Mouse (Mus musculus): ENCODE results near the gene Saysd1.

Saysd1 gene

DNA sequence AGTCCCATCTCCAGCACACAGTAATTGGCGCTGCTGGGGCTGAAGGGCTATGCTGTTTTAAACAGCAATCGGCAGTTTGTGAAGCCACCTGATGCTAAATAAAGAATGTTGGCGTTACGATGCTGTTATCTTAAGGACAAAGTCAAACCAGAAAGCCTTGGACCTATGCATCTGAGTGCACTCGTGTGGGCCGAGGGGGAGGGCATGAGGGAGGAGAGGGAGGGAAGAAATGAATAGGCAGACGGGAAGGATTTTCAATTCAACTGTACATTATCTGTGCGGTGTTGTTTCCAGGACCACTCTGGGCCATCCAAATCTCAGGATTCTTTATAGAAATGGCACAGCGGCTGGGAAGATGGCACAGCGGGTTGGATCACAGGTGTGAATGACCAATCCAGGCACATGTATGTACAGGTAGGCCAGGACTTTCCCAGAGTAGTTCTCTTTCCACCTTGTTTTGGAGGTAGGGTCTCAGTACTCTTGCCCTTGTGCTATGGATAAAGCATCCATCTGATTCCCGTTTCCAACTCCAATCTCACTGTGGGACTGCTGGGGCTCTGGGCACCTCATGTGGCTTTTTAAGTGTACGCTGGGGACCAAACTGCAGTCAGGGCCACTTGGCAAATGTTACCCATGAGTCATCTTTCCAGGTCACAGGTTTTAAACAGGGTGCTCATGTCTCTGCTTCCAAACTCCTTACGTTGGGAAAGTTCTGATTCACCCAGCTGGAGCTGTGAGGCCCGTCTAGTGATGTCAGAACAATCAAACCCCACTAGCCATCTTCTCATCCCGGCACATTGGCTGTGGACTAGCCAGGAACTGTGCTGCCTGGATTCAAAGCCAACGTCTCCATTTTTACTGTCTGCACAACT lies at the start of gene Saysd1:
Gene Saysd1, minus strand, starts transcription at position 51 of the 872 bp plus-strand sequence.
- in situ Hi-C loops (cut with MboI; ENCODE audit: low sequenced_read_pairs) = no loop called here

- in situ Hi-C loops (cut with MboI; ENCODE audit: low sequenced_read_pairs) = no loop called here
Observed at GRCm38 (mm10) chr14:20185426-20185825, 47.1 kb upstream of the Saysd1 start.

GRCm38 (mm10) chr14:20183701-20184100 lies 45.4 kb upstream of the Saysd1 start:
- in situ Hi-C loops (cut with MboI; ENCODE audit: low sequenced_read_pairs) = no loop called here

GRCm38 (mm10) chr14:20182596-20182995 lies 44.3 kb upstream of the Saysd1 start:
- in situ Hi-C loops (cut with MboI; ENCODE audit: low sequenced_read_pairs) = no loop called here

DNA sequence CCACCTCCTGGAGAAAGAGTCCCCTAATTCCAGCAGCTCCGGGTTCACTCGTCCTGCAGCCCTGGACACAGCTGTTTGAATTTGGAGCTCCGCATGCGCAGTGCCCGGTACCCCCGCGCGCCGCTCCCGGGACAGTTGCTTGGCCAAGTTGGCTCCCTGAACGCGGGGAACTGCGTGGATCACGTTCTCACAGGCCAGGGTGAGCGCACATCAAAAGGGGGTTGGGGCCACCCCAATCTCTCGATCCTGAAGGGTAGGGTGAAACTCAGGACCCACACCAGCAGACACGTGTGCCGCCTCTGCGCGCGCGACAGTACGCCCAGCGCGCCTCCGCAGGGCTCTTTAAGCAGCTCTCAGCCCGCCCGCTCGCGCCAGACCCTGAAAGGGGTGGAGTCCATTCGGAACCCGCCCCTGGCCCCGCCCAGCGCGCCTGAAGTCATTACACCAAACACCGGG lies 43.2 kb upstream of the Saysd1 start, which contains the start of gene Kcnk5:
Gene Kcnk5, minus strand, starts transcription at position 344 of the 456 bp plus-strand sequence.
- in situ Hi-C loops (cut with MboI; ENCODE audit: low sequenced_read_pairs) = no loop called here

DNA sequence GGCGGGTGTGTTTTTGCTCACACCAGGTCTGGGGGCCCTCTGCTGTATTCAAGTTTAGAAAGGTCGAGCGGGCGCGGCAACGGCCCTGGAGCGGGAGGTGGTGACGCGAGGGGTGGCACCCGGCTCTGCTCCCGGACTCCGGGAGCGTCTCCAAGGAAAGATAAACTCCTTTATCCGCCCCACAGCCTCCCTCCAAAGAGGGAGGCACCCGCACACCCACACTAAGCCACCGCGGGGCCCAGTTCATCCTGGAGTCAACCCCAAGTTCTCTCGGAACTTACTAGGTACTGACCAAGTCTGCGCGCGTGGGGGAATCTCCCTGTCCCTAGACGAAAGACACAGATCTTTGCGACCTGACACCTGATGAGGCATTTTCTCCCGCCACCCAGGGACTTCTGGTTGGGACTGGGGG lies 42.4 kb upstream of the Saysd1 start:
- in situ Hi-C loops (cut with MboI; ENCODE audit: low sequenced_read_pairs) = no loop called here

- in situ Hi-C loops (cut with MboI; ENCODE audit: low sequenced_read_pairs) = no loop called here
Observed at GRCm38 (mm10) chr14:20180304-20180703, 42.0 kb upstream of the Saysd1 start.

- in situ Hi-C loops (cut with MboI; ENCODE audit: low sequenced_read_pairs) = no loop called here
Observed at GRCm38 (mm10) chr14:20179731-20180280, 41.5 kb upstream of the Saysd1 start.

- in situ Hi-C loops (cut with MboI; ENCODE audit: low sequenced_read_pairs) = no loop called here
Observed at GRCm38 (mm10) chr14:20179080-20179479, 40.7 kb upstream of the Saysd1 start.

DNA sequence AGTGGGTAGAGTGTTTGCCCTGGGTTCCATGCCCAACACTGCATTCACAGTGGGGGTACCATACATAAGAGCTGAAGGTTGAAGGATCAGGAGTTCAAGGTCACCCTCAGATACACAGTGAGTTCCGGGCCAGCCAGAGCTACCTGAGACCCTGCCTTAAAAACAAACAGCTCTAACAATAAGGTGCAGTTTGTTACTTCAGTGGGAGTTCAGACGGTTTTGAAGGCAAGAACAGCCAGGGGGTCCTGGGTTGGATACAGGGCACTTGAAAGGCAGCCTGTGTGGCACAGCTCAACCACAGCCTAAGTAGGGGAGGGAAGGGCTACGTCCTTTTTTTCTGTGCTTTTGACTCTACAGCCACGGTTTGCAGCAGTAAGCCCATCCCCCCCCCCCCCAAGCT lies 40.3 kb upstream of the Saysd1 start:
- in situ Hi-C loops (cut with MboI; ENCODE audit: low sequenced_read_pairs) = no loop called here

DNA sequence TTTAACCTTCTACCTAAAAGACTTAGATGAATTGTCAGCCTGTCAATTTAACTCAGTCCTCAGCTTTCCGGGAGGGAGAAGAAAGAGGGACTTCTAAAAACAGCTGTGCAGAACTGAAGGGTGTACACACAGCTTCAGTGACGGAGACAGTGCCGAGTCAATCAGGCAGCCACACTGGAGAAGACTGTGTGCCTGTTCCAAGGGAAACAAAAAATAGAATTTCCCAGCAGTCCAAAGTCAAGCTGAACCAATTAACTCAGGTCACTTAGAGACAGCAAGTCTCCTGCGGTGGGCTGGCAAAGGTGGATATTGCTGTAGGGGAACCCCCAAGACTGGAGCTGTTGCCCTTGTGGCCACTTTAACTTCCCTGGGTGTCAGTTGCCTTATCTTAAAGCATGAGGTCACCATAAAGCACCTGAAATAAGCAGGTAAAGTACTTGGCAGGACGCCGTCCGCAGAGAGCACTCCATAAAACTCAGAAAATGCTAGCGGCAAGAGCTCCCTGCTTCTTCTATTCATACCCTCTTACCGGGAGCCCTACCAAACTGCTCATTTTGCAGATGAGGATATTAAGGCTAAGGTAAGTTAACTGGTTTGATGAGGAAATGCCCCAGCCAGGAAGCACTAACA lies 39.3 kb upstream of the Saysd1 start:
- in situ Hi-C loops (cut with MboI; ENCODE audit: low sequenced_read_pairs) = no loop called here

- in situ Hi-C loops (cut with MboI; ENCODE audit: low sequenced_read_pairs) = no loop called here
Observed at GRCm38 (mm10) chr14:20175705-20176104, 37.4 kb upstream of the Saysd1 start.

- in situ Hi-C loops (cut with MboI; ENCODE audit: low sequenced_read_pairs) = no loop called here
Observed at GRCm38 (mm10) chr14:20175114-20175513, 36.8 kb upstream of the Saysd1 start.

- in situ Hi-C loops (cut with MboI; ENCODE audit: low sequenced_read_pairs) = no loop called here
Observed at GRCm38 (mm10) chr14:20174696-20175095, 36.4 kb upstream of the Saysd1 start.

GRCm38 (mm10) chr14:20173873-20174490 lies 35.6 kb upstream of the Saysd1 start:
- in situ Hi-C loops (cut with MboI; ENCODE audit: low sequenced_read_pairs) = no loop called here

DNA sequence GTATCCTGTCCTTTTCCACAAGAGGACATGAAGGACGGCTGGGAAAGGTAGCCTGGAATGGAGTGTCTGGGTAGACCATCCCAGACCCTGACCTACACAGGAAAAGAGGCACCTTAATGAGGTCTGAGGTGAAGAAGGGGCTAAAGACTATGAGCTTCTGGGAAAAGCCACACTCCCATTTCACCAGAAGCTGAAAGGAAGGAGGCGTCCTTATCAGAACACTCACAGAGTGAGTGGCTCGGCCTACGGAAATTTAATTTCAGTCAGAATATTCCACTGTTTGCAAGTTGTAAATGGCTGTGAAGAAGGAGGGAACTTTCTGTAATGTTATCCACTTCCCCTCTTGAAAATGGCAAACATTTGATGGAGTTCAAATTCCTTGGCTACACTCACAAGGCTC lies 34.6 kb upstream of the Saysd1 start:
- in situ Hi-C loops (cut with MboI; ENCODE audit: low sequenced_read_pairs) = no loop called here

GRCm38 (mm10) chr14:20172509-20172908 lies 34.2 kb upstream of the Saysd1 start:
- in situ Hi-C loops (cut with MboI; ENCODE audit: low sequenced_read_pairs) = no loop called here

- in situ Hi-C loops (cut with MboI; ENCODE audit: low sequenced_read_pairs) = no loop called here
Observed at GRCm38 (mm10) chr14:20171840-20172239, 33.5 kb upstream of the Saysd1 start.

DNA sequence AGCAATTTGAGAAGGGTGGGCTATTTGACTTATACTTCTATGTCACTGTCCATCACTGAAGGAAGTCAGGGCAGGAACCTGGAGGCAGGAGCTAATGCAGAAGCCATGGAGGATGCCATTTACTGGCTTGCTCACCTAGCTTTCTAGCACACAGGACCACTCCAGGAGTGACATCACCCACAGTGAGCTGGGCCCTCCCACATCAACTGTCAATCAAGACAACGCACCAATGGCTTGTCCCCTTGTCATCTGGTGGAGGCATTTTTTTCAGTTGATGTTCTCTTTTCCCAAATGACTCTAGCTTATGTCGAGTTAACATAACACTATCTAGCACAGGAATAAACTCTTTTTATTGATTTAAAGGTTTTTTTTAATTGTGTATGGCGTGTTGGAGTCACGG lies 30.9 kb upstream of the Saysd1 start:
- in situ Hi-C loops (cut with MboI; ENCODE audit: low sequenced_read_pairs) = no loop called here

DNA sequence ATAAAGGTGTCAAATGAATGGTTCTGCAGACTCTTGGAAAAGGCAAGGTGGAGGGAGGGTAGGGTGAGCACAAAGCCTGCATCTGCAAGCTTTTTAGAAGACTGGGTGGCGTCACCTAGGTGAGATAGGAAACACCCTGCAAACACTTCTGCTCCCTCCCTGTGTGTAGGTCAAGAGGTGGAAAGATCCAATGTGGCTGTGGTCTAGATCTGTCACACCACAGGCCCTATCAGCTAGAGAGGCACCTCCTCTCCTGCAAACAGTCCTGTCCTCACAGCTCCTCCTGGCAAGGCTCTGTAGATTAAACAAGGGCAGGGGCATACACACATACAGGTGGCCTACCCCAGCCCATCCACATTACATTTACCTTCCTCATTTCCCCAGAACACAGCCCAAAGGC lies 30.1 kb upstream of the Saysd1 start:
- in situ Hi-C loops (cut with MboI; ENCODE audit: low sequenced_read_pairs) = no loop called here

GRCm38 (mm10) chr14:20168054-20168453 lies 29.7 kb upstream of the Saysd1 start:
- in situ Hi-C loops (cut with MboI; ENCODE audit: low sequenced_read_pairs) = no loop called here

Measured in CH12F3 (cell line).